Mouse (Mus musculus) liver, embryonic 13.5 days (tissue): ENCODE measurements around the gene Pcgf3. TPM values are rescaled to one million over a fixed set of nuclear protein-coding genes. Genes with fewer than 3 reads are reported as not detected.

ENCODE experiments used
- ATAC-seq: fragments of 200-750 bp; cut with Nextera tagmentation; 2 replicates; pipeline ENCODE4 v1.8.0; 2017; ENCODE audit warnings: low read depth, mild to moderate bottlenecking, moderate number of reproducible peaks, moderate library complexity
- DNase-seq: peaks from one replicate; pipeline ENCODE4 v3.0.0; 2022
- H3K27ac ChIP-seq: fragments of 300-500 bp; sonication (generic); 2 replicates; pipeline ENCODE4 v1.5.1; 2015; ENCODE audit warnings: moderate library complexity, mild to moderate bottlenecking, inconsistent platforms
- H3K27me3 ChIP-seq: fragments of 300-500 bp; sonication (generic); 2 replicates; pipeline ENCODE4 v1.6.1; 2015; ENCODE audit warnings: mild to moderate bottlenecking, inconsistent platforms
- H3K36me3 ChIP-seq: fragments of 300-500 bp; sonication (generic); 2 replicates; pipeline ENCODE4 v1.6.1; 2015; ENCODE audit warnings: mild to moderate bottlenecking, inconsistent platforms
- H3K4me1 ChIP-seq: fragments of 300-500 bp; sonication (generic); replicated peaks from 2 replicates; pipeline ENCODE4 v1.6.1; 2015; ENCODE audit warnings: inconsistent platforms
- H3K4me2 ChIP-seq: fragments of 300-500 bp; sonication (generic); 2 replicates; pipeline ENCODE4 v1.6.1; 2015; ENCODE audit warnings: inconsistent platforms, mild to moderate bottlenecking, moderate library complexity
- H3K4me3 ChIP-seq: fragments of 300-500 bp; sonication (generic); replicated peaks from 2 replicates; pipeline ENCODE4 v1.5.1; 2015; ENCODE audit warnings: mild to moderate bottlenecking, inconsistent platforms
- H3K9ac ChIP-seq: fragments of 300-500 bp; sonication (generic); 2 replicates; pipeline ENCODE4 v1.6.1; 2015; ENCODE audit warnings: mild to moderate bottlenecking, inconsistent platforms
- H3K9me3 ChIP-seq: fragments of 300-500 bp; sonication (generic); replicated peaks from 2 replicates; pipeline ENCODE4 v1.6.1; 2016; ENCODE audit warnings: inconsistent platforms
- WGBS: fragments of 180-500 bp; shearing (Covaris S2); methylation state at CpG from one replicate; pipeline ENCODE4 v1.1.7; 2015; ENCODE audit not compliant: insufficient replicate concordance; 5-methylcytosine and 5-hydroxymethylcytosine counted together
- polyA plus RNA-seq: library from polyadenylated mRNA; unstranded; fragments of >200 nt; fragmentation: Nextera tagmentation; extraction: Ambion mirVana; gene quantifications from 2 replicates; pipeline ENCODE4 v1.2.1, GENCODE M21; 2015

Pcgf3 gene
- polyA plus RNA-seq, 1 experiment from 2014 or later, result 5.7 TPM

- H3K4me2 ChIP-seq, result no peak overlapping the region
- H3K36me3 ChIP-seq, result no peaks in the 10 kb centered on the region
- 52% methylated on average over 1 of the region's 1 CpGs for WGBS
- no peak for DNase-seq
- no peak overlapping the region for H3K9ac ChIP-seq
- H3K4me3 ChIP-seq, result no peak overlapping the region
- peaks cover 9% of the 10 kb centered on the region; the same call in 1 of the 2 replicates for H3K4me1 ChIP-seq
- no peaks in the 10 kb centered on the region for H3K9me3 ChIP-seq
- peaks cover 66% of the 10 kb centered on the region for H3K27me3 ChIP-seq
- no peak for ATAC-seq
- no peak overlapping the region for H3K27ac ChIP-seq
Measured at GRCm38 (mm10) chr5:108554041-108554440, 93.0 kb downstream of the Pcgf3 start.

Other genes starting within 250 kb of the Pcgf3 start
- gene Dr1, start 192.3 kb upstream of the Pcgf3 start, polyA plus RNA-seq, result 30.2 and 39.9 TPM in 2 replicates
- gene Pigg, start 148.6 kb upstream of the Pcgf3 start, polyA plus RNA-seq, result 3.5 and 4.6 TPM in 2 replicates
- gene Gm42517, start 93.3 kb upstream of the Pcgf3 start, polyA plus RNA-seq, result 0.05 and 0.07 TPM in 2 replicates
- 0.07 and 0.15 TPM in 2 replicates for gene Pde6b, start 72.8 kb upstream of the Pcgf3 start, polyA plus RNA-seq
- gene Atp5k, start 26.8 kb upstream of the Pcgf3 start, polyA plus RNA-seq, result 328 and 358 TPM in 2 replicates
- 0.07 and 0.15 TPM in 2 replicates for gene Mfsd7a, start 12.3 kb upstream of the Pcgf3 start, polyA plus RNA-seq
- gene Cplx1, start 88.8 kb downstream of the Pcgf3 start, polyA plus RNA-seq, result 0.06 and 0.09 TPM in 2 replicates
- gene Gak, start 168.5 kb downstream of the Pcgf3 start, polyA plus RNA-seq, result 23.1 and 33.3 TPM in 2 replicates
- 12.9 and 13.9 TPM in 2 replicates for gene Tmem175, start 168.5 kb downstream of the Pcgf3 start, polyA plus RNA-seq
- gene Idua, start 199.1 kb downstream of the Pcgf3 start, polyA plus RNA-seq, result 3.4 and 3.8 TPM in 2 replicates
- gene Dgkq, start 208.4 kb downstream of the Pcgf3 start, polyA plus RNA-seq, result 2.9 and 3.6 TPM in 2 replicates
- 12.0 and 12.7 TPM in 2 replicates for gene Slc26a1, start 214.3 kb downstream of the Pcgf3 start, polyA plus RNA-seq
- gene Fgfrl1, start 231.2 kb downstream of the Pcgf3 start, polyA plus RNA-seq, result 7.5 and 8.8 TPM in 2 replicates